Mouse (Mus musculus): ENCODE measurements around the gene Rnf19b.

Gene Rnf19b

DNA sequence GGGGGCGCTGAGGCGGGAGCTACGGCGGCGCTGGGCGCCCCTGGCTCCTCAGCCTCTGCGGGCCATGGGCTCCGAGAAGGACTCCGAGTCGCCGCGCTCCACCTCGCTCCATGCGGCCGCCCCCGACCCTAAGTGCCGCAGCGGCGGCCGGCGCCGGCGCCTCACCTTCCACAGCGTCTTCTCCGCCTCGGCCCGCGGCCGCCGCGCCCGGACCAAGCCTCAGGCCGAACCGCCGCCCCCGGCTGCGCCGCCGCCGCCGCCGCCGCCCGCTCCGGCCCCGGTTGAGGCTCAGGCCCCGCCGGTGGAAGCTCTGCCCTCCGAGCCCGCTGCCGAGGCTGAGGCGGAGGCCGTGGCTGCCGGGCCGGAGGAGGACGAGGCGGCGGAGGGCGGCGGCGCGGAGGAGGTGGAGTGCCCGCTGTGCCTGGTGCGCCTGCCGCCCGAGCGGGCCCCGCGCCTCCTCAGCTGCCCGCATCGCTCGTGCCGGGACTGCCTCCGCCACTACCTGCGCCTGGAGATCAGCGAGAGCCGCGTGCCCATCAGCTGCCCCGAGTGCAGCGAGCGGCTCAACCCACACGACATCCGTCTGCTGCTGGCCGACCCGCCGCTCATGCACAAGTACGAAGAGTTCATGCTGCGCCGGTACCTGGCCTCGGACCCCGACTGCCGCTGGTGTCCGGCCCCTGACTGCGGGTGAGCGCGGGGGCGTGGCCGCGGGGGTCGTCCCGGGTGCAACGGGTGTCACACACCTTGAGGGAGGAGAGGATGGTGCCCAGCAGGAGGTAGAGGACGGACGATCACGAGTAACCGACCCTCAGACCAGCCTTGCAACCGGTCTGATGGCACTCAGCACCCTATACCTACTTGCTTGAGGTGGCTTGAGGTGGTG, at the start of gene Rnf19b:
Gene Rnf19b, plus strand, starts transcription at position 65 of the 886 bp plus-strand sequence.
- DNase-seq (ENCODE audit: low spot score), result peak; percentile 37

GRCm38 (mm10) chr4:129008672-129009071, 49.4 kb upstream of the Rnf19b start:
- DNase-seq (ENCODE audit: low spot score), result no peak

- no peak for DNase-seq (ENCODE audit: low spot score)
These were observed 48.5 kb upstream of the Rnf19b start for GRCm38 (mm10) chr4:129009521-129009920.

- peak; percentile 72 for DNase-seq (ENCODE audit: low spot score)
These were observed 46.4 kb upstream of the Rnf19b start for GRCm38 (mm10) chr4:129011604-129012121.

DNA sequence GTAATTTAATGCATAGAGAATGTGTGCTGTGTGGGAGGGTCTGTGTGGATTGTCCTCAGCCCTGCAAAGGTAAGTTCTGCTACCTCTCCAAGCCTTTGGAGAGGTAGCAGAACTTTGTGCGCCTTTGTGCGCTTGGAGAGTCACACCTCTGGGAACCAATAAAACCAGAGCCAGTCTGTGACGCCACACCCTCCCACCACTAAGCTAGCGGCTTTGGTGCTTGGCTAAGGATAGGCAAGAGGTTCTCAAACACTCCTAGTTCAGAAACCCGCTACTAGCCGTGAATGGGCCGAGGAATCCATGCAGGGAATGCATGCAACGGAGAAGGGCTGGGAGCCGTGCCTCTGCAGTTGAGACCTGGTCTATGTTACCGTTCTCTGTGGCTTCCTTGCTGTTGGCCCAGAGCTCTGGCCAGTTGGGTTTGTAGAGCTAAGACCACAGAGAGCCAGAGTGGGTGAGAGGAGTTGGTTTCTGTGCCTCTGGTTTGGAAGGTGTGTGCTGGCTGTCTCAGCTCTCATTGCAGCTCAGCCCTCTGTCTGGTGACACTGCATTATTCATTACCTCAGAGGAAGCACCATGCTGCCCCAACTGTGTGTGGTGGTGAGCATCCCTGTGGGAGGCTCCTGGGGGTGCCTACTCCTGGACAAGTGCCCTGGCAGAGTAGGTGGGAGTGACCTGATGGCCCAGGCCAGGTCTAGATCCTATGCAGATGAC, 44.8 kb upstream of the Rnf19b start:
- DNase-seq (ENCODE audit: low spot score), result no peak

DNA sequence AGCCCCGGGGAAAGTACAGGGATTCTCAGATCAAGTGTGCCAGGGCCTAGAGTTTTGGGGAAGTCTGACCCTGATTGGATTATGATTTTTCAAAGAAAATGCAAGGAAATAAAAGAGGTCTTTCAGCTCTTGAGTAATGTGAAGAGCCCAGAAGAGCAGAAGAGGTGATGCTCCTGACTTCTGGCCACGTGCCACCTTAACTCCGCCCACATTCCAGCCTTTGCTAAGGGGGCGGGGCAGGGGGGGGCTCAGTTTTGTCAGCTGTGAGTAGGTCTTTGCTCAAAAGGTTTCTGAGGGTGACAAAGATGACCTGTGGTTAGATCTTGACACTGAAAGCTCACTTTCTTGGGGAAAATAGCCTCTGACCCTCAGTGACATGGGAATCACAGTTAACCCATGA, 41.7 kb upstream of the Rnf19b start:
- DNase-seq (ENCODE audit: low spot score), result no peak

GRCm38 (mm10) chr4:129017150-129017549, 40.9 kb upstream of the Rnf19b start:
- DNase-seq (ENCODE audit: low spot score), result no peak

- DNase-seq (ENCODE audit: low spot score), result no peak
These were observed 39.2 kb upstream of the Rnf19b start for GRCm38 (mm10) chr4:129018788-129019435.

- DNase-seq (ENCODE audit: low spot score), result no peak
These were observed 38.3 kb upstream of the Rnf19b start for GRCm38 (mm10) chr4:129019788-129020187.

DNA sequence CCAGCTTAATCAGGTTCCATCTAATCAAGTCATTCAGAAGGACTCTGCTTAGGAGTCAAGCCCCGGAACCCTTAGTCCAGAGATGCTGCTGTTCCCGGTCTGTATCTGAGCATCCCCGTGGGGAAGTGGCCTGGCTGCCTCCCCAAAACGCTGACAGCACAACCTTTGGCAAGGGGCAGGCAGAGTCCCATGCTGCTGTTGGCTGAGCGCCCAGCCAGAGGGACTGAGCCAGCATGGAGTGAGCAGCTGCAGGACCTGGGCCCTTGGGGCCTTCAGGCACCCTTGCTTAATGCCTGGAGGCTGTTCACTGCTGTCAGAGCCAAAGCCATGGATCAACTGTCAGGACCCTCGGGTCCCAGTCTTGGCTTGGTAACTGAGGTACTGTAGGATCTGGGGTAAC, 37.6 kb upstream of the Rnf19b start:
- DNase-seq (ENCODE audit: low spot score), result peak; percentile 77

GRCm38 (mm10) chr4:129021426-129021825, 36.6 kb upstream of the Rnf19b start:
- no peak for DNase-seq (ENCODE audit: low spot score)

DNA sequence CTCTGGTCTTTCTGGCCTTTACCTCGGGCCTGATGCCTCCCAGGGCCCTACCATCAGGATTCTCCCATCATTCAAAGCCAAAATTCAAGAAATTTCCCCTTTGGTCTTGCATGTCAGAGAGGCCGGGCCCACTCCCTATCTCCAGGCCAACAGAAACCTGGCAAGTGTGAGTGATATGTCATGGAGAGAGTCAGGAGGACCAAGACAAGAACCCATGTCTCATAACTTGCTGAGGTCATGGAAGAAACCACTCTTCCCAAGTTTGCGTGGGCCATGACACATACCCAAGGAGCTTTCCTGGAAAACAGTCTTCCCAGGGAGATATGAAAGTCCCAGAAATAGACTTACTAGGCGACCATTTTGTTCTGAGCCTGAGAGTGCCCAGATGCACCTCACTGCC, 36.2 kb upstream of the Rnf19b start:
- DNase-seq (ENCODE audit: low spot score), result no peak

- DNase-seq (ENCODE audit: low spot score), result no peak
These were observed 34.2 kb upstream of the Rnf19b start for GRCm38 (mm10) chr4:129023884-129024283.

DNA sequence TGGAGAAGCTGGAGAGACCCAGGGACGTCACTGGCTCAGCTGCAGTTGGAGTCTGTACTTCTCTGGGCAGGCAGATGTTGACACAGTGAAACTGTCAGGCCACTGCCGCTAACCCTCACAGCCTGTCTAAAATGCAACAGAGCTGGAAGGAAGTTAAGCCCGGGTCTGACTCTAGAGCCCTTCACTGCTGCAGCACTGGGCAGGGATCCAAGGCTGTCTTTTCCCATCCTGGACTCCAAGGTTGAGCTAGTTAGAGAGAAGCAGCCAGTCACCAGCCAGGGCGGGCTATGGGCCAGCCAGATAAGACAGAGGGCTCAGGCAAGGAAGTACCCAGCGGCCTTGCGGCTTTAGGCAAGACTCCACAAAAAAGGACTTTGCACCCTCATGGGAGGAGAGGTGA, 33.3 kb upstream of the Rnf19b start:
- peak; percentile 53 for DNase-seq (ENCODE audit: low spot score)

- no peak for DNase-seq (ENCODE audit: low spot score)
These were observed 32.4 kb upstream of the Rnf19b start for GRCm38 (mm10) chr4:129025707-129026106.

GRCm38 (mm10) chr4:129030746-129031145, 27.3 kb upstream of the Rnf19b start:
- no peak for DNase-seq (ENCODE audit: low spot score)

- no peak for DNase-seq (ENCODE audit: low spot score)
These were observed 26.6 kb upstream of the Rnf19b start for GRCm38 (mm10) chr4:129031408-129031965.

DNA sequence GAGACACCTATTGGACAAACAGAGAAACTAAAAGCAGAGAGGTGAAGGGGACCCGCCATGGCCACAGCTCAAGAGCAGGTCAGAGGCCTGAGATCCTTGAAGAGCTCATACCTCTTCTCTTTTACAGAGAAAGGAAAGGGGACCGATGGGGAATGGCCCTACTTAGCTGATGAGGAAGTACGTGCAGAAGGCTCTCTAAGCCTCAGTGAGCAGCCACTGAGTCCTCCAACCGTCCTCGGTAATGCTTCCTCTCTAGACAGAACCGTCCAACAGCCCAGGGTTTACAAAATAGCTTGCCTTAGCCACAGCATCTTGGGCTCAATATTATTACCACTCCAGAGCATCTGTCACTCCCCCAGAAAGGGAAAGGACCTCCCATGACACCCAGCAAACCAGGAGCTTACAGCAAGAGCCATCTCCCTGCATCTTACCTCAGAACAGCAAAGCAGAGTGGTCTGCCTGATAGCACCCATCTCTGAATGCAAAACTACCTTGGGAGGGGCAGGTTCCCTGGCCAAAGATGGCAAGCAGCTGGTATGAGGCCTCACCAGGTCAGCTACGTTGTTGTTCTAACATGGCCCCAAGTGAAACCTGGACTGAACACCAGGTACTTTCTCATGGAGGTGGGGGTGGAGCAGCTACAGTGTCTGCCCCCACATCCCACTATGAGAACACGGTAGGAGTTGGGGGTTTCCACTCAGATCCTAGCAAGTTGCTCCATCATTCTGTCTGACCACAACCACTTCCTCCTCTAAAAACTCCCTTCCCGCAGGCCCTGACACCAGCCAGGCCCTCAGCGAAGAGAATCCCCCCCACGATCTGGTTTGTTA, 25.7 kb upstream of the Rnf19b start:
- DNase-seq (ENCODE audit: low spot score), result no peak

GRCm38 (mm10) chr4:129032963-129033951, 24.8 kb upstream of the Rnf19b start:
- peak; percentile 89 for DNase-seq (ENCODE audit: low spot score)

- no peak for DNase-seq (ENCODE audit: low spot score)
These were observed 23.8 kb upstream of the Rnf19b start for GRCm38 (mm10) chr4:129034224-129034623.

Data from urinary bladder, postnatal 14 days (tissue).